Mouse (Mus musculus) testis, adult 2 months (tissue): Measurements from ENCODE around the gene Mdc1.

ENCODE experiments used
- CTCF ChIP-seq: fragments of 200-500 bp; IDR thresholded peaks from 2 replicates; pipeline ENCODE4 v1.5.1; 2012; ENCODE audit warnings: low read depth, mild to moderate bottlenecking, inconsistent platforms, low read length, moderate library complexity; ENCODE audit not compliant: control insufficient read depth, insufficient read depth, insufficient replicate concordance
- POLR2A ChIP-seq: fragments of 200-500 bp; IDR thresholded peaks from 2 replicates; pipeline ENCODE4 v1.6.1; 2012; ENCODE audit warnings: low read depth, mild to moderate bottlenecking, inconsistent platforms, low read length, moderate library complexity; ENCODE audit not compliant: control insufficient read depth

DNA sequence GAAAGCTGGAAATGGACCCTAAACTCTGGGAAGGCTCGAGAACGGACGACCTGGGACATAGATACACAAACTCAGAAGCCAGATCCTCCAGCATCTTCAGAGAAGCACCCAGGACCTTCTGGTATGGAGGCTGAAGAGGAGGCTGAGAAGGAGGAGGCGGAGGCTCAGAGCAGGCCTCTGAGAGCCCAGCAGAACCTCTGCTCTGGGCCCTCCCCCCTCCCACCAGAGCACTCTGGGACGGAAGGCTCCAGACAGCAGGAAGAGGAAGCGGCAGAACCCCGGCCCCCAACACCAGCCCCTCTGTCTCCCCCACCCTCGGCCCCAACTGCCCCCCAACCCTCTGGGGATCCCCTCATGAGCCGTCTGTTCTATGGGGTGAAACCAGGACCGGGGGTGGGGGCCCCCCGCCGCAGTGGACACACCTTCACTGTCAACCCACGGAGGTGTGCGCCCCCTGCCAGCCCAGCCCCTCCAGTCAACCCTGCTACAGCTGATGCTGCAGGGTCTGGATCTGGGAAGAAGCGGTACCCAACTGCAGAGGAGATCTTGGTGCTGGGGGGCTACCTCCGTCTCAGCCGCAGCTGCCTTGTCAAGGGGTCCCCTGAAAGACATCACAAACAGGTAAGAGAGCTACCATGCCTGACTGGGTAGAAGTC lies 27.0 kb downstream of the Mdc1 start:
- TF ChIP-seq CTCF (no peak), POLR2A (no peak)
